Mouse (Mus musculus) liver, adult 2 months (tissue): ENCODE data around the gene Actbl2. TPM values are rescaled to one million over a fixed set of nuclear protein-coding genes. Genes with fewer than 3 reads are reported as not detected.

ENCODE experiments used
- DNase-seq: peaks from one replicate; pipeline ENCODE4 v3.0.0-alpha.2; 2011; ENCODE audit warnings: low read depth, low spot score; ENCODE audit errors: extremely low read depth
- H3K27ac ChIP-seq: fragments of 200-500 bp; replicated peaks from 2 replicates; pipeline ENCODE4 v1.5.1; 2012; ENCODE audit warnings: low read depth, mild to moderate bottlenecking, control low read depth, inconsistent platforms, low read length; ENCODE audit not compliant: insufficient read depth
- H3K27me3 ChIP-seq: fragments of 200-500 bp; 2 replicates; pipeline ENCODE4 v1.6.1; 2012; ENCODE audit warnings: mild to moderate bottlenecking, moderate library complexity, low read length, inconsistent platforms; ENCODE audit not compliant: control insufficient read depth, insufficient read depth
- H3K36me3 ChIP-seq: fragments of 200-500 bp; 2 replicates; pipeline ENCODE4 v1.6.1; 2012; ENCODE audit warnings: low read length, inconsistent platforms; ENCODE audit not compliant: control insufficient read depth, insufficient read depth
- H3K4me1 ChIP-seq: fragments of 200-500 bp; 2 replicates; pipeline ENCODE4 v1.6.1; 2011; ENCODE audit warnings: low read length; ENCODE audit not compliant: control insufficient read depth, insufficient read depth
- H3K4me3 ChIP-seq: fragments of 200-500 bp; 2 replicates; pipeline ENCODE4 v1.5.1; 2011; ENCODE audit warnings: low read depth, mild to moderate bottlenecking, control low read depth, low read length, moderate library complexity; ENCODE audit not compliant: insufficient read depth
- H3K79me2 ChIP-seq: fragments of 200-500 bp; 2 replicates; pipeline ENCODE4 v1.6.1; 2012; ENCODE audit warnings: inconsistent platforms, mild to moderate bottlenecking, low read length, moderate library complexity; ENCODE audit not compliant: control insufficient read depth, insufficient read depth
- H3K9ac ChIP-seq: fragments of 200-500 bp; 2 replicates; pipeline ENCODE4 v1.6.1; 2012; ENCODE audit warnings: low read depth, mild to moderate bottlenecking, control low read depth, inconsistent platforms, low read length
- CTCF ChIP-seq: fragments of 200-500 bp; IDR thresholded peaks from 2 replicates; pipeline ENCODE4 v1.5.1; 2011; ENCODE audit warnings: low read depth, low read length, control low read depth
- POLR2A ChIP-seq: fragments of 200-500 bp; IDR thresholded peaks from 2 replicates; pipeline ENCODE4 v1.6.1; 2011; ENCODE audit warnings: low read length, control low read depth; ENCODE audit not compliant: insufficient read depth; ENCODE audit errors: extremely low read depth
- WGBS: fragments of 180-500 bp; shearing (Covaris S2); methylation state at CpG from one replicate; pipeline ENCODE4 v1.1.7; 2018; 5-methylcytosine and 5-hydroxymethylcytosine counted together
- polyA plus RNA-seq: library from polyadenylated mRNA; depleted of rRNA; stranded (reverse); fragments of >200 nt; gene quantifications from 2 replicates; pipeline ENCODE4 v1.2.3, GENCODE M21; 2012; rRNA removed
- total RNA-seq: library from RNA; depleted of rRNA; stranded (reverse); fragments of >200 nt; gene quantifications from 2 replicates; pipeline ENCODE4 v1.2.3, GENCODE M21; 2014; rRNA removed

The Actbl2 gene
- total RNA-seq: not detected in 2 replicates
- polyA plus RNA-seq: not detected in 2 replicates

- WGBS: 94% methylated on average over 5 of the region's 5 CpGs
- H3K9ac ChIP-seq: no peak within 1 kb of the TSS
- H3K4me1 ChIP-seq: no peaks in the 10 kb centered on the region
- no peak within 1 kb of the TSS for H3K4me3 ChIP-seq
- no peaks in the 10 kb centered on the region for H3K79me2 ChIP-seq
- no peak within 1 kb of the TSS for H3K27ac ChIP-seq
- DNase-seq: no peak
- H3K27me3 ChIP-seq: no peaks in the 10 kb centered on the region
- H3K36me3 ChIP-seq: no peaks in the 10 kb centered on the region
- TF ChIP-seq CTCF (no peak), POLR2A (no peak)
These were observed at the start of gene Actbl2 for GRCm38 (mm10) chr13:111254713-111255112. TSS of gene Actbl2 (plus strand) at chr13:111255013.

- no peak for DNase-seq
- 75% methylated on average over 8 of the region's 8 CpGs for WGBS
- H3K79me2 ChIP-seq: no peaks in the 10 kb centered on the region
- H3K4me1 ChIP-seq: no peaks in the 10 kb centered on the region
- H3K9ac ChIP-seq: no peak overlapping the region
- H3K36me3 ChIP-seq: no peaks in the 10 kb centered on the region
- H3K4me3 ChIP-seq: no peak overlapping the region
- H3K27me3 ChIP-seq: no peaks in the 10 kb centered on the region
- TF ChIP-seq CTCF (no peak), POLR2A (no peak)
- no peak overlapping the region for H3K27ac ChIP-seq
These were observed 44.0 kb upstream of the Actbl2 start for GRCm38 (mm10) chr13:111210649-111211378.

- DNase-seq: no peak
- Histone ChIP-seq H3K4me3 (no peak overlapping the region), H3K27me3 (no peaks in the 10 kb centered on the region; the same call in 1 of the 2 replicates), H3K4me1 (no peaks in the 10 kb centered on the region), H3K9ac (no peak overlapping the region), H3K79me2 (no peaks in the 10 kb centered on the region), H3K27ac (no peak overlapping the region), H3K36me3 (no peaks in the 10 kb centered on the region)
- TF ChIP-seq CTCF (no peak), POLR2A (no peak)
- WGBS: 70% methylated on average over 5 of the region's 5 CpGs
These were observed 26.0 kb upstream of the Actbl2 start for GRCm38 (mm10) chr13:111228768-111229167.

- H3K79me2 ChIP-seq: no peaks in the 10 kb centered on the region
- TF ChIP-seq POLR2A (no peak), CTCF (no peak)
- H3K27ac ChIP-seq: no peak overlapping the region
- H3K36me3 ChIP-seq: no peaks in the 10 kb centered on the region
- H3K9ac ChIP-seq: no peak overlapping the region
- H3K4me3 ChIP-seq: no peak overlapping the region
- DNase-seq: no peak
- H3K27me3 ChIP-seq: no peaks in the 10 kb centered on the region; the same call in 1 of the 2 replicates
- 90% methylated on average over 6 of the region's 6 CpGs for WGBS
- no peaks in the 10 kb centered on the region for H3K4me1 ChIP-seq
These were observed 25.3 kb upstream of the Actbl2 start for GRCm38 (mm10) chr13:111229541-111229940.

GRCm38 (mm10) chr13:111232416-111232815, 22.4 kb upstream of the Actbl2 start:
- no peak for DNase-seq
- H3K27ac ChIP-seq: no peak overlapping the region
- no peaks in the 10 kb centered on the region for H3K36me3 ChIP-seq
- no peak for TF ChIP-seq CTCF
- TF ChIP-seq POLR2A: no peak
- no peaks in the 10 kb centered on the region; the same call in 1 of the 2 replicates for H3K27me3 ChIP-seq
- no peak overlapping the region for H3K4me3 ChIP-seq
- H3K9ac ChIP-seq: no peak overlapping the region
- 90% methylated on average over 7 of the region's 7 CpGs for WGBS
- H3K4me1 ChIP-seq: peaks cover 5% of the 10 kb centered on the region
- no peaks in the 10 kb centered on the region for H3K79me2 ChIP-seq

- Histone ChIP-seq H3K79me2 (no peaks in the 10 kb centered on the region), H3K27me3 (no peaks in the 10 kb centered on the region; the same call in 1 of the 2 replicates), H3K4me3 (no peak overlapping the region), H3K27ac (no peak overlapping the region), H3K36me3 (no peaks in the 10 kb centered on the region), H3K9ac (no peak overlapping the region), H3K4me1 (peaks cover 5% of the 10 kb centered on the region)
- peak; percentile 3 for DNase-seq
- 65% methylated on average over 5 of the region's 5 CpGs for WGBS
- TF ChIP-seq CTCF: no peak
- TF ChIP-seq POLR2A: no peak
These were observed 21.5 kb upstream of the Actbl2 start for GRCm38 (mm10) chr13:111233356-111233755.
